Mouse (Mus musculus): ENCODE results near the gene Upf1. TPM values are rescaled to one million over a fixed set of nuclear protein-coding genes. Genes with fewer than 3 reads are reported as not detected.

The Upf1 gene
- polyA plus RNA-seq, 1 experiment from 2014 or later: 17.9 TPM

DNA sequence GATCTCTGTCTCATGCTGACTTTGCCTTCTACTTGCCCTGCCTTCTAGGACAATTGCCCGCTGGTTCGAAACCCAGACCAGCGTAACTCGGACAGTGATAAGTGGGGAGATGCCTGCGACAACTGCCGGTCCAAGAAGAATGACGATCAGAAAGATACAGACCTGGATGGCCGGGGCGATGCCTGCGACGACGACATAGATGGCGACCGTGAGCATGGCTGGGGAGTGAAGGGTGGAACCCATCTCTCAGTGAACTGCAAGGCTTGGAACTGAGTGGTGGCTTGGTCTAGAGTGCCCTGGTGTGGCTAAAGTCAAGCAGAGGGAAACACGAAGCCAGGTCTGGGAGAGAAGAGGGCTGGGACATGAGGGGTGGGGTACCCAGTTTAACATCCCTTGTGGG is 24.0 kb upstream of the Upf1 start:
- H3K9me3 ChIP-seq (ENCODE audit: control insufficient read depth, low read length): no peaks in the 10 kb centered on the region
- DNase-seq (ENCODE audit: low spot score): no peak
- H3K9ac ChIP-seq: no peak overlapping the region
- WGBS: 18% methylated on average over 15 of the region's 15 CpGs
- peaks cover 9% of the 10 kb centered on the region for H3K4me1 ChIP-seq (replicated peaks; ENCODE audit: control insufficient read depth, insufficient read depth, low read length)
- H3K36me3 ChIP-seq (replicated peaks; ENCODE audit: control insufficient read depth, insufficient read depth): 0 out of 2 replicates have a peak, but pooled peaks cover 3% of the 10 kb centered on the region
- no peak for ATAC-seq (ENCODE audit: low FRiP score)
- H3K27ac ChIP-seq: no peak overlapping the region
- H3K4me2 ChIP-seq (replicated peaks): no peak overlapping the region
- H3K4me3 ChIP-seq (replicated peaks; ENCODE audit: low read length): no peak overlapping the region
- H3K27me3 ChIP-seq (ENCODE audit: control insufficient read depth, insufficient read depth, low read length): peaks cover 75% of the 10 kb centered on the region

DNA sequence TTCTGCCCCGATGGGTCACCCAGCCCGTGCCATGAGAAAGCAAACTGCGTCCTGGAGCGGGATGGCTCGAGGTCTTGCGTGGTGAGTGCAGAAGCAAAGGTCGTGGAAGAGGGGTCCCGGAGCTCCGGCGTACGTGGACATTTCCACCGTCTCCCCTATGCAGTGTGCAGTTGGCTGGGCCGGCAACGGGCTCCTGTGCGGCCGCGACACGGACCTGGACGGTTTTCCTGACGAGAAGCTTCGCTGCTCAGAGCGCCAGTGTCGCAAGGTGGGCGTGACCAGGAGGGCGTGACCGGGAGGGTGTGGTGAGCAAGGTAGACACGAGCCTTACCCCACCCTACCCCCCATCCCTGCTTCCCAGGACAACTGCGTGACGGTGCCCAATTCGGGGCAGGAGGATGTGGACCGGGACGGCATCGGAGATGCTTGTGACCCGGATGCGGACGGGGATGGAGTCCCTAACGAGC is 23.2 kb upstream of the Upf1 start:
- DNase-seq (ENCODE audit: low spot score) (no peak), ATAC-seq (ENCODE audit: low FRiP score) (no peak)
- H3K27me3 ChIP-seq (ENCODE audit: control insufficient read depth, insufficient read depth, low read length): peaks cover 82% of the 10 kb centered on the region
- H3K9ac ChIP-seq: no peak overlapping the region
- H3K4me3 ChIP-seq (replicated peaks; ENCODE audit: low read length): peak overlapping the region; percentile 5; the same call in 1 of the 2 replicates
- H3K36me3 ChIP-seq (replicated peaks; ENCODE audit: control insufficient read depth, insufficient read depth): 0 out of 2 replicates have a peak, but pooled peaks cover 3% of the 10 kb centered on the region
- H3K9me3 ChIP-seq (ENCODE audit: control insufficient read depth, low read length): no peaks in the 10 kb centered on the region
- no peak overlapping the region for H3K27ac ChIP-seq
- peaks cover 9% of the 10 kb centered on the region for H3K4me1 ChIP-seq (replicated peaks; ENCODE audit: control insufficient read depth, insufficient read depth, low read length)
- H3K4me2 ChIP-seq (replicated peaks): peak overlapping the region; percentile 7; the same call in 1 of the 2 replicates
- 8% methylated on average over 37 of the region's 37 CpGs for WGBS

DNA sequence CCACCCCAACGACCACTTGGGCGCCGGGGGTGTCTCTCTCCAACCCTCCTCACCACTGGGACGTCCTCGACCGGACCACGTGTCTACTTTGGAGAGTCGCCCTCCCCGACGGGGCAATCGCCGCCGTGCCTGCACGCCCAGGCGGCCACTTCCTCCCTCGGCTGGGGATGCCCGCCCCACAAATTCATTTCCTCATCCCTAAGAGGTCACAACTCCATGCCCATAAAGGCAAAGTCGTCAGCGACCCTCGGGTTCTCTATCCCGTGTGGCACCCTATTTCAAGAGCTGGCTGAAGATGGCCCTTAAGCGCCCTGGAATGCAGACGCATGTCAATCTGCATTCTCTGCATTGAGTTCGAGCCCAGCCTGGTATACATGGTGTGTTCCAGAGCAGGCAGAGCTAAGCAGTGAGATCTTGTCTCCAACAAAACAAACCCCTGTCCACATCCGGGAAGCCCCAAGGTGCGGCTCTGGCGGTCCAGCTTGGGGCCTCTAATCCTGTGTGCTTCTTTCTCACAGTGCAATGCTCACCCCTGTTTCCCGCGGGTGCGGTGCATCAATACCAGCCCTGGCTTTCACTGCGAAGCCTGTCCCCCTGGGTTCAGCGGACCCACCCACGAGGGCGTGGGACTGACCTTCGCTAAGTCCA is 22.3 kb upstream of the Upf1 start:
- H3K9me3 ChIP-seq (ENCODE audit: control insufficient read depth, low read length): no peaks in the 10 kb centered on the region
- H3K9ac ChIP-seq: no peak overlapping the region
- peaks cover 82% of the 10 kb centered on the region for H3K27me3 ChIP-seq (ENCODE audit: control insufficient read depth, insufficient read depth, low read length)
- no peak for DNase-seq (ENCODE audit: low spot score)
- WGBS: 7% methylated on average over 35 of the region's 35 CpGs
- H3K4me1 ChIP-seq (replicated peaks; ENCODE audit: control insufficient read depth, insufficient read depth, low read length): peaks cover 9% of the 10 kb centered on the region
- H3K4me2 ChIP-seq (replicated peaks): no peak overlapping the region
- ATAC-seq (ENCODE audit: low FRiP score): no peak
- no peaks in the 10 kb centered on the region for H3K36me3 ChIP-seq (replicated peaks; ENCODE audit: control insufficient read depth, insufficient read depth)
- peak overlapping the region; percentile 24; the same call in 1 of the 2 replicates for H3K4me3 ChIP-seq (replicated peaks; ENCODE audit: low read length)
- H3K27ac ChIP-seq: no peak overlapping the region

- peaks cover 81% of the 10 kb centered on the region for H3K27me3 ChIP-seq (ENCODE audit: control insufficient read depth, insufficient read depth, low read length)
- peak overlapping the region; percentile 24 for H3K4me3 ChIP-seq (replicated peaks; ENCODE audit: low read length)
- H3K27ac ChIP-seq: no peak overlapping the region
- H3K9ac ChIP-seq: no peak overlapping the region
- no peaks in the 10 kb centered on the region for H3K36me3 ChIP-seq (replicated peaks; ENCODE audit: control insufficient read depth, insufficient read depth)
- peaks cover 9% of the 10 kb centered on the region for H3K4me1 ChIP-seq (replicated peaks; ENCODE audit: control insufficient read depth, insufficient read depth, low read length)
- DNase-seq (ENCODE audit: low spot score): no peak
- ATAC-seq (ENCODE audit: low FRiP score): peak; percentile 56
- WGBS: under 1% methylated on average over 40 of the region's 53 CpGs
- H3K4me2 ChIP-seq (replicated peaks): peak overlapping the region; percentile 45
- no peaks in the 10 kb centered on the region for H3K9me3 ChIP-seq (ENCODE audit: control insufficient read depth, low read length)
Measured at GRCm38 (mm10) chr8:70374318-70374927, 21.3 kb upstream of the Upf1 start.

- Histone ChIP-seq H3K9ac (no peak within 1 kb of the TSS), H3K4me2 (replicated peaks) (peak within 1 kb of the TSS; percentile 45), H3K4me1 (replicated peaks; ENCODE audit: control insufficient read depth, insufficient read depth, low read length) (peaks cover 9% of the 10 kb centered on the region), H3K27me3 (ENCODE audit: control insufficient read depth, insufficient read depth, low read length) (peaks cover 73% of the 10 kb centered on the region), H3K9me3 (ENCODE audit: control insufficient read depth, low read length) (no peaks in the 10 kb centered on the region), H3K27ac (no peak within 1 kb of the TSS), H3K4me3 (replicated peaks; ENCODE audit: low read length) (peak within 1 kb of the TSS; percentile 24), H3K36me3 (replicated peaks; ENCODE audit: control insufficient read depth, insufficient read depth) (no peaks in the 10 kb centered on the region)
- DNase-seq (ENCODE audit: low spot score): no peak
- WGBS: 3% methylated on average over 47 of the region's 47 CpGs
- ATAC-seq (ENCODE audit: low FRiP score): no peak
Measured at GRCm38 (mm10) chr8:70373397-70374317, 20.6 kb upstream of the Upf1 start, which contains the start of gene Comp. TSS of gene Comp (plus strand) at chr8:70373558.

DNA sequence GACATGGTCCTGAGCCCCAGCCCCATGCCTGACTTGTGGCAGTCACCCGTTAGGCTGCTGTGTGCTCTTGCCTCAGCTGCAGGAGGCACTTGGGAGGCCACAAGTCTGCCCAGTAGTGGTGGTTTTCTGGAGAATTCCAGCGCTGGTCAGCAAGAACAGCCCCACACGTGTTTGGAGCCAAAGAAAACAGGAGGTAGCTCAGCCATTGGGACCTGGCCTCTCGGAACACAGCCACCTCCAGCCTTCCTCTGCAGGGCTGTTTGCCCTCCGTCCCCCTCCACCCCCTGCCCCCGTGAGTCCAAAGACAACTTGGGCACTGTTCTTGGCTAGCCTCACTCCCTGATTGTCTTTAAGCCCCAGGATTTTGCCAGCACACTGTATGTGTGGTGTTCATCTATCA is 18.9 kb upstream of the Upf1 start:
- 35% methylated on average over 6 of the region's 6 CpGs for WGBS
- no peak overlapping the region for H3K4me2 ChIP-seq (replicated peaks)
- H3K4me1 ChIP-seq (replicated peaks; ENCODE audit: control insufficient read depth, insufficient read depth, low read length): peaks cover 9% of the 10 kb centered on the region
- H3K36me3 ChIP-seq (replicated peaks; ENCODE audit: control insufficient read depth, insufficient read depth): no peaks in the 10 kb centered on the region
- H3K9ac ChIP-seq: no peak overlapping the region
- no peaks in the 10 kb centered on the region for H3K9me3 ChIP-seq (ENCODE audit: control insufficient read depth, low read length)
- ATAC-seq (ENCODE audit: low FRiP score): no peak
- DNase-seq (ENCODE audit: low spot score): no peak
- H3K27ac ChIP-seq: no peak overlapping the region
- H3K4me3 ChIP-seq (replicated peaks; ENCODE audit: low read length): no peak overlapping the region
- peaks cover 56% of the 10 kb centered on the region for H3K27me3 ChIP-seq (ENCODE audit: control insufficient read depth, insufficient read depth, low read length)

DNA sequence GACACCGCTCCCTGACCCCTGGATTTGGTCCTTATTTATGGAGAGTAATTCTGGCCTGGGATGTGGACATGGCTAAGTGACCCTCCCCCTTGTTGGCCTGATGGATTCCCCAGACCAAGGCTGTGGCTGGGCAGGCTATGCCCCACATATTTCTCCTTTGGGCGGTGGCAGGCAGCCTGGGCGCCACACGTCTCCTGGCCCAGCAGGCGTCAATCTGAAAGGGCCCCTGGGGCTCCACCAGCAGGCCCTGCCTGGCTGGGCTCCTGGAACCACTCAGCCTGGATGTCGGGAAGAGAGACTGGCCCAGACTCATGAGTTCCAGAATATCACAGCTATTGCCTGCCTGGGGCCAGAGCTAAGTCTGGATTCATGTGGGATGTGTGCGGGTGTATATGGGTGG is 17.4 kb upstream of the Upf1 start:
- Histone ChIP-seq H3K4me1 (replicated peaks; ENCODE audit: control insufficient read depth, insufficient read depth, low read length) (peaks cover 9% of the 10 kb centered on the region), H3K27ac (no peak overlapping the region), H3K4me3 (replicated peaks; ENCODE audit: low read length) (no peak overlapping the region), H3K36me3 (replicated peaks; ENCODE audit: control insufficient read depth, insufficient read depth) (no peaks in the 10 kb centered on the region), H3K9ac (no peak overlapping the region), H3K4me2 (replicated peaks) (no peak overlapping the region), H3K27me3 (ENCODE audit: control insufficient read depth, insufficient read depth, low read length) (peaks cover 42% of the 10 kb centered on the region), H3K9me3 (ENCODE audit: control insufficient read depth, low read length) (no peaks in the 10 kb centered on the region)
- DNase-seq (ENCODE audit: low spot score): no peak
- no peak for ATAC-seq (ENCODE audit: low FRiP score)
- 79% methylated on average over 7 of the region's 7 CpGs for WGBS

DNA sequence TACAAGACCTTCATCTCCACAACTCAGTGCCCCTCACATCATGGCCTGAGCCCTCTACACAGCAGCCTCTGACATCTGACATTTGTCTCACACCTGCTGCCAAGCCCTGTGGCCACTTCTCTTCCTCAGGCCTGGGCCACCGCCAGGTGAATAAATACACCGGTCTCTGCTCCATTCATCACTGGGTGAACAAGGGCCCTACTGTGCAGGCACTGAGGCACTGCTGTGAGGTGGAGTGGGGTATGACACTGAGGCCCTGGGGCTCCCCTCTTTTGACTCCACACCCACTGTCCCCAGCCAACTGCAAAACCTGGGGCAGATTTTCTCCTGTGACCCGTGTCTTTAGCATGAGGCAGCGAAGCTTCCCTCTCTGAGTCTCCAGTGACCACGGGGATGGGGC is 13.5 kb upstream of the Upf1 start:
- no peaks in the 10 kb centered on the region for H3K36me3 ChIP-seq (replicated peaks; ENCODE audit: control insufficient read depth, insufficient read depth)
- no peak overlapping the region for H3K9ac ChIP-seq
- H3K4me3 ChIP-seq (replicated peaks; ENCODE audit: low read length): no peak overlapping the region
- H3K4me2 ChIP-seq (replicated peaks): no peak overlapping the region
- no peaks in the 10 kb centered on the region for H3K9me3 ChIP-seq (ENCODE audit: control insufficient read depth, low read length)
- H3K27me3 ChIP-seq (ENCODE audit: control insufficient read depth, insufficient read depth, low read length): peaks cover 3% of the 10 kb centered on the region
- ATAC-seq (ENCODE audit: low FRiP score) (no peak), DNase-seq (ENCODE audit: low spot score) (no peak)
- no peak overlapping the region for H3K27ac ChIP-seq
- 65% methylated on average over 5 of the region's 5 CpGs for WGBS
- H3K4me1 ChIP-seq (replicated peaks; ENCODE audit: control insufficient read depth, insufficient read depth, low read length): no peaks in the 10 kb centered on the region

DNA sequence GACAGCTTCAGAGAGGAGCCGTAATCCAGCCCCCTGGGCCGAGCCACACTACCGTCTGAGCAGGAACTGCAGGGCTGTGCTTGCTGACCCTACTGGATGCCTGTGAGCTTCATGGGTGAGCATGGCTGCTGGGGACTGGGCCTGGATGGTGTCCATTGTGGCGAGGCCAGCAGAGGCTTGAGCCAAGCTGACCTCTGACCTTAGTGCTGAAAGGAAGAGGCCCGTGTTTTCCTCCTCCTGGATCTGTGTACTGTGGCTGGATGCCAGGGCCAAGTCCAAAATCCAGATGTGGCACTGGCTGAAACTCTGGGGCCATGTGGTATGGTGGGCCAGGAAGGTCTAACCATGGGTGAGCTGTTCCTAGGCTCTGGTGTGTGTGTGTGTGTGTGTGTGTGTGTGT is 11.0 kb upstream of the Upf1 start:
- H3K4me2 ChIP-seq (replicated peaks): no peak overlapping the region
- no peak overlapping the region for H3K4me3 ChIP-seq (replicated peaks; ENCODE audit: low read length)
- no peak overlapping the region for H3K9ac ChIP-seq
- ATAC-seq (ENCODE audit: low FRiP score): no peak
- no peak for DNase-seq (ENCODE audit: low spot score)
- H3K9me3 ChIP-seq (ENCODE audit: control insufficient read depth, low read length): no peaks in the 10 kb centered on the region
- 21% methylated on average over 5 of the region's 5 CpGs for WGBS
- H3K27me3 ChIP-seq (ENCODE audit: control insufficient read depth, insufficient read depth, low read length): no peaks in the 10 kb centered on the region
- no peaks in the 10 kb centered on the region for H3K4me1 ChIP-seq (replicated peaks; ENCODE audit: control insufficient read depth, insufficient read depth, low read length)
- no peaks in the 10 kb centered on the region for H3K36me3 ChIP-seq (replicated peaks; ENCODE audit: control insufficient read depth, insufficient read depth)
- no peak overlapping the region for H3K27ac ChIP-seq

Data from hindbrain, embryonic 14.5 days (tissue).